Mouse (Mus musculus) forebrain, embryonic 10.5 days (tissue): ENCODE results near the gene Trpd52l3. TPM values are rescaled to one million over a fixed set of nuclear protein-coding genes. Genes with fewer than 3 reads are reported as not detected.
"Not testable (repeated sequence)": the region's sequence is repeated elsewhere in the genome, so short reads cannot be mapped to it uniquely, and the experiment has no call there.

Experiments
- DNase-seq: peaks from one replicate; pipeline ENCODE4 v3.0.0-alpha.2; 2017; ENCODE audit warnings: low spot score; ENCODE audit errors: extremely low spot score
- H3K27ac ChIP-seq: fragments of 300-500 bp; sonication (generic); 2 replicates; pipeline ENCODE4 v1.5.1; 2016; ENCODE audit warnings: mild to moderate bottlenecking
- H3K27me3 ChIP-seq: fragments of 300-500 bp; sonication (generic); 2 replicates; pipeline ENCODE4 v1.6.1; 2016; ENCODE audit warnings: mild to moderate bottlenecking; ENCODE audit not compliant: poor library complexity, severe bottlenecking
- H3K36me3 ChIP-seq: fragments of 300-500 bp; sonication (generic); replicated peaks from 2 replicates; pipeline ENCODE4 v1.6.1; 2016; ENCODE audit warnings: mild to moderate bottlenecking, moderate library complexity
- H3K4me1 ChIP-seq: fragments of 300-500 bp; sonication (generic); 2 replicates; pipeline ENCODE4 v1.6.1; 2016
- H3K4me3 ChIP-seq: fragments of 300-500 bp; sonication (generic); 2 replicates; pipeline ENCODE4 v1.5.1; 2016; ENCODE audit warnings: mild to moderate bottlenecking, moderate library complexity
- H3K9me3 ChIP-seq: fragments of 300-500 bp; sonication (generic); 2 replicates; pipeline ENCODE4 v1.6.1; 2016; ENCODE audit warnings: mild to moderate bottlenecking, moderate library complexity
- WGBS: fragments of 180-500 bp; shearing (Covaris S2); methylation state at CpG from one replicate; pipeline ENCODE4 v1.1.7; 2016; 5-methylcytosine and 5-hydroxymethylcytosine counted together
- polyA plus RNA-seq: library from polyadenylated mRNA; unstranded; fragments of >200 nt; fragmentation: Nextera tagmentation; extraction: Ambion mirVana; gene quantifications from 2 replicates; pipeline ENCODE4 v1.2.1, GENCODE M21; 2016

The Trpd52l3 gene
- polyA plus RNA-seq, 1 experiment from 2014 or later, result not detected

DNA sequence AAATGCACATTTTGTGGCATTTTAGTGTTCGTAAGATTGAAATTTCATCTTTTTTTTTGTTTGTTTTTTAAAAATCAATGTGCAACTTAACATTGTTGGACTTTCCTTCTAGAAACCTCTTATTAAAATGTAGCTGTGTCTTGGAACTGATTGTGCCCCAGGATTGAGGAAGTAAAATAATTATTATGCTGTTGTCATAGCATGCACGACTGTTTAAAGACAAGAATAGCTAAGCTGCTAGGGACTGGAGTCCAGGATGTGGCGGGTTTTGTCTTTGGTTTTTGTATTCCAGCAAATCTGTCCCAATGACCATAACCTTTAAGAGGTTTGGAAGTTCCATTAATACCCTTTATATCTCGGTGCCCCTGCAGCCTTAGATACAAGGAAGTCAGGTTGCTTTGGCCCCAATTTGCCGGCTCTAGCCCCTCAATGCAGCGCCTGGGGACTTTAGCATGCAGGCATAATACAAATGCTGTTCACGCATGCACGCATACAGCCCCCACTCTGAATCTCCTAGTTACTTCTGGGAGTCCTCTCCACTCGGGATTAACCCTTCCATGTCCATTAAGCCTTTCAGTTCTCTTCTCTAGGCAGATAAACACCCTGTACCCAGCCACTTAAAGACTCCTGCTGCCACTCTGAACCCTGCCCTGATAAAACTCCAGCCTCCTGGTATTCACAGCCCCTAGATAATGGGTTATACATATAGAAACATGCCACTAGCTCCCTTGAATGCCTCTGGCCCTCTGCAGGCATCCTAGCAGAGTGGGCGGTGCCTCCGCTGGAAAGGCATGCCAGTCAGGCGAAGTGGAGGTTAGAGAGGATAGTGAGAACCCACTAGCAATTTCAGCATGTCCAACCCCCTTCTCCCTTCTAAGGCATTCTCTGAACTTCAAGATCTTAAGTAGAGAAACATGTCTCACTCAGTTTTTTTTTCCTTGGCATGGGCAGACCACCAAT lies 2.9 kb upstream of the Trpd52l3 start:
- Histone ChIP-seq H3K9me3 (no peaks in the 10 kb centered on the region), H3K27me3 (no peaks in the 10 kb centered on the region), H3K4me3 (peak overlapping the region; percentile 9; the same call in 1 of the 2 replicates), H3K4me1 (peaks cover 13% of the 10 kb centered on the region), H3K27ac (peak overlapping the region; percentile 31; the same call in 1 of the 2 replicates), H3K36me3 (no peaks in the 10 kb centered on the region)
- DNase-seq, result no peak
- 53% methylated on average over 12 of the region's 12 CpGs for WGBS

DNA sequence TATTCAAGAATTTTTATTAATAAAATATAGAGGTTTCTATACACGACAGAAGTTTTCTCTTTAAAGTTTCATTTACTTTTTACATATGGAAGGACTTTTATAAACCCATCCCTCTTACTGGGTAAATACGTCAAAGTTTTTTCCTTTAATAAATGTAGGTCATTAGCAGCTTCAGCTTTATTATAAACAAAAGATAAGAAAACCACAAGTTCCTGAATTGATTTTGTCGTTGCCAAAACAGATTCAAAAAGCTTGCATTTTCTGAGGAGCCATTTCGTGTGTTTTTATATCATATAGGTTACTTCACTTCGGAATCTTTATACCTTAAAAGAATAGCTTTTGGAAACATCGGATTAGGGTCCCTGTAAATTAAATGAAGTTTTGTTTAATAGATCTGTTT lies 2.0 kb upstream of the Trpd52l3 start:
- Histone ChIP-seq H3K27me3 (no peaks in the 10 kb centered on the region), H3K4me1 (peaks cover 13% of the 10 kb centered on the region), H3K36me3 (no peaks in the 10 kb centered on the region), H3K4me3 (no peak overlapping the region), H3K27ac (no peak overlapping the region), H3K9me3 (no peaks in the 10 kb centered on the region)
- no peak for DNase-seq
- 90% methylated on average over 6 of the region's 6 CpGs for WGBS

DNA sequence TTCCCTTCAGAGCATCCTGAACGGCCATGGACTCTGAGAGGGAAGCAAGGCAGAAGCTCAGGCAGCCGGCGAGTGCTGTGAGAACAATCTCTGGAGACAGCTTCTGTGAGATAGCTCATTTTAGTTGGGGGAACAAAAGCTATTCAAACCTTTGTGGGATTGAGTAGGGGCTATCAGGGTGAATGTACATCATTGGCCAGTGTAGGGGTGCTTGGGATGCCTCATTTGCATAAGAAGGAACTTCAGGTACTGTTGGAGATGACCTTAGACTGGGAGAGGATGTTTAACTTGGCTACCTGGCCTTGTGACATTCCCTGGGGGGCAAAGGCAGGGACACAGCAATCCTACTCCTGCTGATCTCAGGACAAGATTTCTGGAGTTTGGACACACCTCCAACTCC lies 2.8 kb downstream of the Trpd52l3 start:
- Histone ChIP-seq H3K4me1 (no peaks in the 10 kb centered on the region), H3K4me3 (no peak overlapping the region), H3K9me3 (no peaks in the 10 kb centered on the region), H3K27ac (no peak overlapping the region), H3K36me3 (no peaks in the 10 kb centered on the region), H3K27me3 (no peaks in the 10 kb centered on the region)
- no peak for DNase-seq
- WGBS, result 80% methylated on average over 3 of the region's 3 CpGs

DNA sequence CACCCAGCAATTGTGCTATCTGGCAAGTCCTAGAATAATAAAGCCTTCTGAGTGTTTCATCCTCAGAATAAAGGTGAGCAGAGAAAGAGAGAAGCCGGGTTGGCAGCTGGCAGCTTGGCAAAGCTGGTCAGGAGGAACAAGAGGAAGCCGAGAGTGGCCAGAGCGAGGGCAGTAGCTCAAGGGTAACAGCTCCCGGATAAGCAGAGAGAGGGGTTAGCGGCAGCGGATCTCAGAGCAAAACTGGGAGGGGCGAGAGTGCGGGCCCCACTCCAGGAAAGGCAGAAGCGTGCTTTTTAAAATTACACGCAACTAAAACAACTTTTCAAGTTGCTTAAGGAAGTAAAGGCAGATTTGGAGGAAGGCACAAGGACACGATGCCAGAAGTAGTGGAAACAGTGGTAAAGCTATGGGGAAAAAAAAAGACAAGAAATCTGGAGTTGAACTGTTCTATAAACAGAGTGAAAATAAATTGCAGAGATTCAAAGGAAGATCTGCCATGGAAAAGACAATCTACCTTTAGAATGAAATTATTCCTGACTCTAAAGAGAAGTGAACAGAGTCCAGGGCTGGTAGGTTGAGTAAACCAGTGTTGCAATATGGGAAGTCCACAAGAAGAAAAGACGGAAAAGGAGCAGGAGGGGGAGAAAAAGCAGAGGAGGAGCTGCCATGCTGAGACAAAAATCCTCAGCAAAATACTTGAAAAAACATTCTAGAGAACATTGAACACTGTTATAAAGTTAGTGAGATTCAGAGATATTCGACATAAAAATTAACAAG lies 7.1 kb downstream of the Trpd52l3 start:
- no peaks in the 10 kb centered on the region for H3K9me3 ChIP-seq
- 84% methylated on average over 13 of the region's 13 CpGs for whole genome bisulfite sequencing
- no peaks in the 10 kb centered on the region for H3K36me3 ChIP-seq
- peaks cover 16% of the 10 kb centered on the region for H3K4me1 ChIP-seq
- no peak overlapping the region for H3K27ac ChIP-seq
- H3K4me3 ChIP-seq, result no peak overlapping the region
- no peaks in the 10 kb centered on the region for H3K27me3 ChIP-seq
- DNase-seq, result no peak

DNA sequence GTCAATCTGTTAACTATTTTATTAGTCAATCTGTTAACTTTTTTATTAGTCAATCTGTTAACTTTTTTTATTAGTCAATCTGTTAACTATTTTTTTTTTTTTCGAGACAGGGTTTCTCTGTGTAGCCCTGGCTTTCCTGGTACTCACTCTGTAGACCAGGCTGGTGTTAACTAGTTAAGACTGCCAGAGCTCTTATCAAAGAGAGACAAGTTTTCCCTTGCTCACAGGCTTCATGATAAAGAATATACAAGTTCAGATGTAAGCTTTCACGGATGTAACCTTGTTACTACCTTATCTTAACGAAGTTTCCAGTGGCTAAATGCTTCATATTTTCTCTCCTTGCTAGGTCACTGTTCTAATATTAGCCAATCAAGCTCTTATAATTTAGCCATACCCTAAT lies 10.7 kb downstream of the Trpd52l3 start:
- DNase-seq, result no peak
- no peak overlapping the region for H3K4me3 ChIP-seq
- no peaks in the 10 kb centered on the region for H3K9me3 ChIP-seq
- H3K4me1 ChIP-seq, result peaks cover 17% of the 10 kb centered on the region
- H3K27me3 ChIP-seq, result no peaks in the 10 kb centered on the region
- 84% methylated on average over 3 of the region's 3 CpGs for WGBS
- no peaks in the 10 kb centered on the region for H3K36me3 ChIP-seq
- H3K27ac ChIP-seq, result no peak overlapping the region

DNA sequence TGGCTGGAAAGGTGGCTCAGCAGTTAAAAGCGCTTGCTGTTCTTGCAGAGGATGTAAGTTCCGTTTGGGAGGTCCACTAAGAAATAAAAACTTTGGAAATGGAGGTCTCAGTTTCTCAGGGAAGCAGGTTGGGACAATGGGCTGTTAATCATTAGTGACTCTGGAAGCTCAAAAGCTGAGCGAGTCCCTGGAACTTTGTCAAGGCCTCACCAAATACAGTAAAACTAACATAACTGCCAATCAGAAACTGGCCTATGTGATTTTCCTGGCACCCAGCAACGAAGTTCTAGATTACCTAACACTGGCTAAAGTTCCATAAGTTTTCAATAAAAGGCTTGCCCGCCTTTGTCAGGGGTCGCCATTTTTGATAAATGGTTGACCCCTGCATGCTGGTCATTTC lies 12.6 kb downstream of the Trpd52l3 start:
- Histone ChIP-seq H3K27ac (no peak overlapping the region), H3K9me3 (no peaks in the 10 kb centered on the region), H3K36me3 (no peaks in the 10 kb centered on the region), H3K4me3 (no peak overlapping the region), H3K4me1 (peaks cover 17% of the 10 kb centered on the region), H3K27me3 (no peaks in the 10 kb centered on the region)
- 86% methylated on average over 6 of the region's 6 CpGs for WGBS
- no peak for DNase-seq

DNA sequence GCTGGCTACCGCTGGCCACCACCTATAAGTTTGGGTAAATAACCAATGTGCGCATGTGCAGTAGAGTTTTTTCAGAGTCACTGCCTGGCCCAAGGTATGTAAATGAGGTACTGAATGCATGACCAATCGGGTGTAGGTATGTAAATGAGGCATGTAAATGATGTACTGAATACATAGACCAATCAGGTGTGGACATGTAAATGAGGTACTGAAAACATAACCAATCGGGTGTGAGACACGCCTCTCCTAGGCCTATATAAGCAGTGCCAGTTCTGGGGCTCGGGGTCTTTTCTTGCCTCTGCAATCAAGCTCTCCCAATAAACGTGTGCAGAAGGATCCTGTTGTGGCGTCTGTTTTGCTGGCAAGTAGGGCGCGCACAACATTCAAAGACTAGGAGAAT lies 19.8 kb downstream of the Trpd52l3 start:
- not testable (repeated sequence) for H3K27me3 ChIP-seq, H3K4me1 ChIP-seq, H3K4me3 ChIP-seq, H3K36me3 ChIP-seq, DNase-seq, H3K27ac ChIP-seq, H3K9me3 ChIP-seq
- 93% methylated on average over 10 of the region's 10 CpGs for WGBS

DNA sequence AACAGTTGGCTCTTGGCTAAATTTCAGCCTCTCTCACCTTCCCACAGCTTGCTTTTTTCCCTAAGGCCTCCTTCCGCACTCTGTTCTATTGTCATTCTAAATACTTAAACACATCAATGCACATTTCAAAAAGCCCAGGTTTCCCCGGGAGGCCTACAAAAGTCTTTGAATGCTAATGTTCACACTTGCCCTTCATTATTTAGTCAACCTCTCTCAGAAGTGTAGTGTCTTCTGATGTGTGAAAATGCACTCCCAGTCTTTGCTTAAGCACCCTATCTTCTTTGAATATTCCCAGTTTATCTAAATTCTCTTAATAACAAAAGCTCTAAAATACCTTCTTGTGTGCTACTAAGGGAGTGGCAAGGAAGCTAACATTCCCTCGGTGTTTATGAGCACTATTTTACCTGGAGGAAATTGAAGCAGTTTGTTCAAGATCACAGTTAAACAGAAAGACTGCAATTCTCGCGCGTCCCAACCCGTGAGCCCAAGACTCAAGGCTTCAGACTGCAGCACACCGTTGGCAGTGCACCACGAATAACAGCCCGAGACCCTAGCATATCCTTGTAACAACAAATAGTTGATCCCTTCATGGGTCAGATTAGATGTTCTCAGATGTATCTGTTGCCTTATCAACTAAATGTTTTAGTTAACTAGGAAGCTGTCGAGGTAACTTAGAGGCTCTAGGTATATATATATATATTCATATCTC lies 25.6 kb downstream of the Trpd52l3 start:
- no peak for DNase-seq
- whole genome bisulfite sequencing, result 31% methylated on average over 11 of the region's 11 CpGs
- Histone ChIP-seq H3K27me3 (no peaks in the 10 kb centered on the region), H3K36me3 (peaks cover 10% of the 10 kb centered on the region), H3K27ac (peak overlapping the region; percentile 98), H3K9me3 (no peaks in the 10 kb centered on the region), H3K4me3 (peak overlapping the region; percentile 80; the same call in 1 of the 2 replicates), H3K4me1 (peaks cover 51% of the 10 kb centered on the region)

DNA sequence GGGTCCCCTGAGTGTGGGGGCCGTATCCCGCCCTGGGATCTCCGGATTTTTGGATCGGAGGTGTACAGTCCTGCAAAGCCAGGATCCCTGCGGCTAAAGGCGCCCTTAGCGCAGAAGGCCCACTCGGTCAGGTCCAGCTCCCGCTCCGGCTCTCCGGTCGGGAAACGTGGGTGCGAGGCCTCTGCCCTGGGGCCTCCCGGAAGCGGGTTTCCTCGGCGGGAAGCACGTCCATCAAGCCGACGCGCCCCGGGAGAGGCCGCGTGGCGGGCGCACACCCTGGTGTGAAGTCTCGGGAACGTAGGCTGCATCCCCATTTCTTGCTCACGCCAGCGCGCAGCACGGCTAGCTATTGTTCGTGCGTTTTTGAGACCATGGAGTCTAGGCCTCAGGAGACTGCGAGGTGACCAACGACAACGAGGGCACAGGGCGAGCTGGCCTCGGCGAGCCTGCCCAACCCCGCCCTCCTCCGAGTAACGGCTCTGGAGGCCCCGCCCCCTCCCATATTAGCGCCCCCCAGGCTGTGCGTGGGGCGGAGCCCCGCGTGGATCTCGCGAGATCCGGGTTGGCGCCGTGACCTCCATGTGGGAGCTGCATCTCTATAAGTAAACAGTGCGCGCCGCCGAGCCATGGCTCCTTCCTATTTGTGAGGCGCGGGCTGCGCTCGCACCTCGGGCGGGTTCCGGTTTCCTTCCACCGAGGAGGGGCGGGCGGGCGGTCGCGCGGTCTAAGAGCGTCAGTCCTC lies 26.5 kb downstream of the Trpd52l3 start, which contains the start of gene Uhrf2:
Uhrf2 (plus strand) TSS at position 620 of the 742 bp plus-strand sequence.
- 2% methylated on average over 74 of the region's 74 CpGs for WGBS
- peaks cover 10% of the 10 kb centered on the region for H3K36me3 ChIP-seq
- peak; percentile 97 for DNase-seq
- peak within 1 kb of the TSS; percentile 80 for H3K4me3 ChIP-seq
- peaks cover 58% of the 10 kb centered on the region for H3K4me1 ChIP-seq
- H3K9me3 ChIP-seq, result no peaks in the 10 kb centered on the region
- peak within 1 kb of the TSS; percentile 98 for H3K27ac ChIP-seq
- H3K27me3 ChIP-seq, result no peaks in the 10 kb centered on the region

DNA sequence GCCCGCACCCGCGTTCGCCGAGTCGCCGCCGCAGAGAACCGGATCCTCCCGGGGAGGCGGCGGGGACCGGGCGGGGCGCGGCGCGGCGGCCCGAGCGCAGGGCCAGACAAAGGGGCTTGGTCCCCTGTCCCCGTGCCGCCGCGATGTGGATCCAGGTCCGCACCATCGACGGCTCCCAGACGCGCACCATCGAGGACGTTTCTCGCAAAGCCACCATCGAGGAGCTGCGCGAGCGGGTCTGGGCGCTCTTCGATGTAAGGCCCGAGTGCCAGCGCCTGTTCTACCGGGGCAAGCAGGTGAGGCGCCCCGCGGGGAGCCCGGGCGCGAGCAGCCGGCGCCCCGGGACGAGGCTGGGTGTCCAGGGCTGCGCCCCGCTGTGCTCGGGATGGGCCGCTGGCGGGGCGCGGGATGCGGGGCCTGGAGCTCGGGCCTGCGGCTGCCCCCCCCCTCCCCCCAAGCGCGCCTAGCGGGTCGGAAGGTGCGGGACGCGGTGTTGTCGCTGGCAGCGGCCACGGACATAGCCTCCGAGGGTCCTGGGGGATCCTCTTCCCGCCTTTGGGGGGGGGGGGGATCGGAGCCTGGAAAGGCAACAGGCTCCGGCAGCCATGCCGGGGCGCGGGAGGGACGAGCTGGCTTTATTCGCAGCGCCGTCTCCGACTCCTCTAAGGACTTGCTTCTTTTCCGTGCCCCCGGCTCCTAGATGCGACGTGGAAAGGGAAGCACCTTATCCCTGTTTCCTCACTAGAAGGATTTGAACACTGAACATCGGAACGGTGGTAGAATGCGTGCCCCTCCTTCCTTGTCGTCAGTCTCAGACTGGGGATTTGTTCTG lies 27.3 kb downstream of the Trpd52l3 start:
- peak overlapping the region; percentile 98 for H3K27ac ChIP-seq
- H3K9me3 ChIP-seq, result no peaks in the 10 kb centered on the region
- H3K4me3 ChIP-seq, result peak overlapping the region; percentile 80
- H3K27me3 ChIP-seq, result no peaks in the 10 kb centered on the region
- DNase-seq, result peak; percentile 53
- H3K36me3 ChIP-seq, result peaks cover 13% of the 10 kb centered on the region
- H3K4me1 ChIP-seq, result peaks cover 61% of the 10 kb centered on the region
- WGBS, result under 1% methylated on average over 92 of the region's 92 CpGs

DNA sequence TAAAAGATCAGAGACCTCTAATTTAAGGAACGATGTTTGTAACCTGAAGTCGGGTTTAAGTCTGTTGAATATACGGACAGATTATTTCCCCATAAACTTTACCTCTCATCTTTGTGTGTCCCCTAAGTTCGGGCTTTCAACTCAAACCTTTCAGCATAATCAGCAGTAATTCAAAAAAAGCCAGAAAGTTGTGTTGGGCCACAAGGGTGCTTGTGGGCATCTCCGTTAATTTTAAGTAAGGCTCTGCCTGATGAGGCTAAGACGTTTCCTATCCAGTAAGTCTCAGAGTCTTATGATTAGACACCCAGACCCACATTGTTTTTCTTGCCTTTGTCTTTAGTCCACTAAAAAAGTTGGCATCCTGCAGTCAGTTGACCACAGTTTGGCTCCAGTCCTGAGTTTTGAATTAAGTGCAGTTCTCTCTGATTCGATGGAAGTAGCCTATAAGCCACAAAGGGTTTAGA lies 27.9 kb downstream of the Trpd52l3 start:
- Histone ChIP-seq H3K4me1 (peaks cover 65% of the 10 kb centered on the region), H3K27me3 (no peaks in the 10 kb centered on the region), H3K36me3 (peaks cover 13% of the 10 kb centered on the region), H3K27ac (peak overlapping the region; percentile 98), H3K4me3 (peak overlapping the region; percentile 80), H3K9me3 (no peaks in the 10 kb centered on the region)
- 8% methylated on average over 7 of the region's 7 CpGs for WGBS
- no peak for DNase-seq
